Mouse (Mus musculus) C2C12 (cell line): ENCODE results near the gene Ly6g6d.
A peak's percentile ranks its signal among the peaks of the same experiment; 100 is the strongest.

ENCODE experiments used
- CEBPB ChIP-seq: IDR thresholded peaks from one replicate; pipeline ENCODE4 v1.6.1; 2011; ENCODE audit warnings: low read depth, mild to moderate bottlenecking, control low read depth, moderate library complexity
- CTCF ChIP-seq: IDR thresholded peaks from one replicate; pipeline ENCODE4 v1.5.1; 2011; ENCODE audit not compliant: control insufficient read depth, insufficient read depth, insufficient read length
- FOSL1 ChIP-seq: IDR thresholded peaks from one replicate; pipeline ENCODE4 v1.8.0; 2011; ENCODE audit warnings: mild to moderate bottlenecking, low read length; ENCODE audit not compliant: poor library complexity, insufficient read depth, severe bottlenecking
- MAX ChIP-seq: IDR thresholded peaks from one replicate; pipeline ENCODE4 v1.6.1; 2011; ENCODE audit warnings: mild to moderate bottlenecking, control low read depth
- MYOD1 ChIP-seq: IDR thresholded peaks from one replicate; pipeline ENCODE4 v1.6.1; 2011; ENCODE audit warnings: low read depth; ENCODE audit not compliant: control insufficient read depth, insufficient read length
- MYOG ChIP-seq: IDR thresholded peaks from one replicate; pipeline ENCODE4 v1.6.1; 2011; ENCODE audit not compliant: control insufficient read depth, insufficient read length; ENCODE audit errors: extremely low read depth
- USF1 ChIP-seq: IDR thresholded peaks from one replicate; pipeline ENCODE4 v1.6.1; 2011; ENCODE audit warnings: low read depth, mild to moderate bottlenecking, control low read depth, moderate library complexity

DNA sequence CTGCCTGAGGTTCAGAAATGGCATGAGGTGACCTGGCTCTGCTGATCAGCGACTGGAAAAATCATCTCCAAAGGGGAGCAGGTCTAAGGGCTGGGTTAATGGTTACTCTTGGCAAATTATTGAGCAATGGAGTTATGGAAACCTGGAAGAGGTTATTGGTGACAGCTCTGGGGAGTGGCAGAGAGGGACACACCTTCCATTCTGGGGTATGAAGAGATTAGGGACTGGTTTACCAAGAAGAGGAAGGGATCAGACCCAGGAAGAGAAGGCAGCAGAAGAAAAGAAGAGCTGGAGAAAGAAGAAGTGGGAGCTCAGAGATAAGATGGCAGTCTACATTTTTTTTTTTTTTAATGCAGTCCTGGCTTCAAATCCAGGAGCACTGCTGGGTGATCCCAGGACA lies 30.2 kb downstream of the Ly6g6d start:
- TF ChIP-seq CTCF (no peak), USF1 (no peak), MAX (no peak), CEBPB (peak; percentile 14), MYOD1 (no peak), FOSL1 (no peak), MYOG (no peak)
